Mouse (Mus musculus) CD4-positive, CD25-positive, alpha-beta regulatory T cell, adult 2 months (primary cell): ENCODE measurements around the gene Gckr.
A peak's percentile ranks its signal among the peaks of the same experiment; 100 is the strongest.
"Not testable (repeated sequence)": the region's sequence is repeated elsewhere in the genome, so short reads cannot be mapped to it uniquely, and the experiment has no call there.

Experiments used
- DNase-seq: peaks from one replicate; pipeline ENCODE4 v3.0.0-alpha.2; 2012; ENCODE audit warnings: low read depth, low spot score

Gckr gene

GRCm38 (mm10) chr5:31294964-31295605 is 2.2 kb upstream of the Gckr start:
- DNase-seq = no peak

- DNase-seq = peak; percentile 43
Measured at GRCm38 (mm10) chr5:31295606-31296141, 1.6 kb upstream of the Gckr start, which contains the start of gene Fndc4. Gene Fndc4, minus strand, starts transcription at chr5:31296080.

GRCm38 (mm10) chr5:31297981-31298380 is 738 bp downstream of the Gckr start:
- DNase-seq = no peak

GRCm38 (mm10) chr5:31298486-31298885 is 1.2 kb downstream of the Gckr start:
- DNase-seq = no peak

- DNase-seq = no peak
Measured at GRCm38 (mm10) chr5:31301866-31302265, 4.6 kb downstream of the Gckr start.

GRCm38 (mm10) chr5:31303093-31303492 is 5.8 kb downstream of the Gckr start:
- DNase-seq = no peak

GRCm38 (mm10) chr5:31312806-31313205 is 15.6 kb downstream of the Gckr start:
- no peak for DNase-seq

GRCm38 (mm10) chr5:31322776-31323175 is 25.5 kb downstream of the Gckr start:
- no peak for DNase-seq

GRCm38 (mm10) chr5:31324085-31324484 is 26.8 kb downstream of the Gckr start:
- DNase-seq = no peak

GRCm38 (mm10) chr5:31326850-31327249 is 29.6 kb downstream of the Gckr start:
- DNase-seq = peak; percentile 47

- peak; percentile 79 for DNase-seq
Measured at GRCm38 (mm10) chr5:31328255-31328654, 31.0 kb downstream of the Gckr start.

- not testable (repeated sequence) for DNase-seq
Measured at GRCm38 (mm10) chr5:31357586-31357985, 60.3 kb downstream of the Gckr start.

GRCm38 (mm10) chr5:31360955-31361354 is 63.7 kb downstream of the Gckr start:
- DNase-seq = peak; percentile 17
